Mouse (Mus musculus): ENCODE measurements around the gene Itpkb.

- TF ChIP-seq CTCF (IDR thresholded peaks at IDR 0.05; ENCODE audit: low read depth, low read length) (no peak), EP300 (IDR thresholded peaks at IDR 0.05; ENCODE audit: insufficient read depth, low read depth, low read length) (no peak), POLR2A (IDR thresholded peaks at IDR 0.05; ENCODE audit: insufficient read depth, low read length) (no peak)
These were observed 54.2 kb downstream of the Itpkb start for GRCm38 (mm10) chr1:180384486-180384885.
